Mouse (Mus musculus) embryonic stem cell, embryonic (primary cell): ENCODE data around the gene Gm49661.

Experiments used
- CTCF ChIA-PET, 4 experiments: fragments of 300-600 bp in 2 of 4; fragments of 350-600 bp in 2 of 4; sonication (Branson Sonifier 250); formaldehyde crosslinking; loops; one replicate each; lab custom pipeline; 2022; ENCODE audit warnings: inconsistent platforms in 2 of 4; lab: Charles Lee
- POLR2A ChIA-PET, 4 experiments: fragments of 300-600 bp in 2 of 4; fragments of 350-600 bp in 2 of 4; sonication (Branson Sonifier 250); formaldehyde crosslinking; loops; one replicate each; lab custom pipeline; 2022; ENCODE audit warnings: antibody characterized with exemption in 4 of 4, inconsistent platforms in 1 of 4; lab: Charles Lee

The Gm49661 gene

DNA sequence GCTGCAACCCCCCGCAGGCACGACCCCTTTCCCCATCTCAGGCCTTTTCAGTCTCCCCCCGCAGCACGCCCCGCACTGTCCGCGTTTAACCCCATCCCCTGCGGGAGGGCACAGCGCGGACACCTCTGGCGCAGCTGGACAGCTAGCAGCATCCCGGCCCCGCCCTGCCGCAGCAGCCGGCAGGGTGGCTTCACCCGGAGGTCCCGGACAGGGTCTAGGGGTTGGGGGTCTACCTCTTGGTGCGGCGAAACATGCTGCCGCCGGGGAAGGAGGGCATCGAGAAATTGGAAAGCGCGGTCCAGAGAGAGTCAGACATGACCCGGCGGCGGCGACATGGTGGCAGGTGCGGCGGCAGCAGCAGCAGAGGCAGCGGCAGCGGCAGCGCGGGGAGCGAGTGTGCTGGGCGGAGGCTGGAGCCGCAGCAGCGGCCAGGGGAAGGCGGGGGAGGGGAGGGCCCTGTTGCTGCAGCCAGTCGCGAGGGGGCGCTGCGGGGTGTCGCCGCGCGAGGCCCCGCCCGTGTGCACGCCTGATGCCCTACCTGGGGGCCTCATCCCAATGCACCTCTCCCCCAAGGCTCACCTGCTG lies 32.2 kb downstream of the Gm49661 start, which contains the start of gene Mast1:
TSS of gene Mast1 (minus strand) at position 398 of the 585 bp plus-strand sequence.
- ChIA-PET POLR2A (interaction anchor here (0.6 to 4.5 kb wide), 20 partner anchors 9 to 688 kb away, joined by 3 to 19 read pairs (median 5); partner anchors contain the start of genes Calr (in 2 of the 4), Dhps (in 1 of the 4), Dnase2a (in 1 of the 4) and Klf1 (in 1 of the 4)), CTCF (interaction anchor here in 3 of 4 experiments (0.6 to 2.3 kb wide), 18 partner anchors 8 to 276 kb away, joined by 3 to 13 read pairs (median 4); partner anchors contain the start of gene Dnase2a (in 1 of the 3))

DNA sequence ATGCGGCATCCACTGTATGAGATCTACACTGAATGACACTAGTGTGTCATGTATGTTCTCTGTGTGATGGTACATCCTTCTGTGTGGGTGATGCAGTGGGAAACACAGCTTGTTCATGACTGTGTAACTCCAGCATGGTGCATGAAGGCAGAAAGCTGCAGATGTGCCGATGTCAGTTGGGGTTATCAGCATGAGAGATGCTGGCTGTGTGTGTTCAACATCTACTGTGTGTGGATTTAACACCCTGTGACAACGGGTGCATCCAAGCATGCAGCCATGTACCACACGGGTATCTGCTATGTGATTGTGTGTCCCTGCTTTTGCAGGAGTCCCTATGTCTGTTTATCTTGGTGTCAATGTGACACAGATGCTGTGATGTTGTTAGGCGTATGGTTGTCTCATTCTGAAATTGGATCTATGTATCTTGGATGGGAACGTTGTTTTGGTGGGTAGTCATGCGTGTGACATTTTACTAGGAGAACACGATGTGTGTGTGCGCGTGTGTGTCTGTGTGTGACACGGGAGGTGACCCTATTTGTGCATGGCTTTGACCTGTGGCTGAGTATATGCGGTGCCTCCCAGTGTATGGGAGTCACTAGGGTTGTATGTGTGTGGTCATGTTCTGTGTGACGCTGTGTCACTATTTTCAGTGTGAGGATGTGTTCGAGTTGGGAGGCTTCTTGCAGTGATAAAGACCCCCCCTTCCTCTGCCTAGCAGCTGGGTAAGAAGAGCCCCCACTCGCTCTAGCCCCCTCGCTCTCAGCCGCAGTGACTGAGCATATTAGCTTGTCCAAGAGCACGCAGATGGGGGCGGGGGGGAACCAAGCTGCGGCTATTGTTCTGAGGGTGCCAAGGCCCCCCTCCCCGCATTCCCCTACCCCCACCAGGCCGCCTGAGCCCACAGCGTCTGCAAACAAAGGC lies 32.9 kb downstream of the Gm49661 start:
- ChIA-PET CTCF (interaction anchor here (0.7 to 2.3 kb wide), 12 partner anchors 8 to 206 kb away, joined by 3 to 11 read pairs (median 3); partner anchors contain the start of gene Dnase2a (in 1 of the 4)), POLR2A (interaction anchor here (0.5 to 4.5 kb wide), 24 partner anchors 8 to 687 kb away, joined by 3 to 25 read pairs (median 4); partner anchors contain the start of genes Calr (in 1 of the 4) and Tnpo2 (in 1 of the 4))

DNA sequence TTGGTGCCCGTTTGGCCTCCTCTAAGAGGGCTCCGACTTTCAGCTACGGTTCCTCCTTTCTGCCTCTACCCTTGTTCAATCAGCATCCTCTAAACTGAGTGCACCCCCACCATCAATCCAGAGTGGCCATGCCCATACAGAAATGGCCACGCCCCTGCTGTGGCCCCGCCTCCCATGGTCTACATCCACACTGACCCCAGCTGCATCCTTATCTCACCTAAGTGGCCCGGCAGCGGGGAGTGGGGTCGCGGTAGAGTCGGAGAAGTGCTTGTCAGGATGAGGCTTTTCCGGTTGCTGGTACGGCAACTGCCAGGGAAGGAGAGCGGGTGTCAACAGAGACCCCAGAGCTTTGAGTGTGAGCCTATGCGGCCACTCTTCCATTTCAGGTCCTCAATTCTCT lies 33.7 kb downstream of the Gm49661 start:
- POLR2A ChIA-PET: interaction anchor here in 3 of 4 experiments (0.6 to 4.5 kb wide), 28 partner anchors 9 to 226 kb away, joined by 3 to 25 read pairs (median 4); partner anchors contain the start of genes Calr (in 1 of the 3), Dnase2a (in 1 of the 3), Tnpo2 (in 1 of the 3) and Trir (in 1 of the 3)
- CTCF ChIA-PET: interaction anchor here in 3 of 4 experiments (0.6 to 1.6 kb wide), 9 partner anchors 9 to 389 kb away, joined by 3 to 11 read pairs (median 4); no protein-coding TSS in a partner anchor

- POLR2A ChIA-PET: interaction anchor here in 3 of 4 experiments (0.5 to 4.5 kb wide), 29 partner anchors 10 to 226 kb away, joined by 3 to 25 read pairs (median 4); partner anchors contain the start of genes Calr (in 1 of the 3), Dhps (in 1 of the 3), Dnase2a (in 1 of the 3) and Tnpo2 (in 1 of the 3)
- CTCF ChIA-PET: interaction anchor here in 3 of 4 experiments (0.7 to 1.6 kb wide), 10 partner anchors 10 to 62 kb away, joined by 3 to 7 read pairs (median 3); no protein-coding TSS in a partner anchor
These were observed 34.4 kb downstream of the Gm49661 start for GRCm38 (mm10) chr8:84934860-84935259.

DNA sequence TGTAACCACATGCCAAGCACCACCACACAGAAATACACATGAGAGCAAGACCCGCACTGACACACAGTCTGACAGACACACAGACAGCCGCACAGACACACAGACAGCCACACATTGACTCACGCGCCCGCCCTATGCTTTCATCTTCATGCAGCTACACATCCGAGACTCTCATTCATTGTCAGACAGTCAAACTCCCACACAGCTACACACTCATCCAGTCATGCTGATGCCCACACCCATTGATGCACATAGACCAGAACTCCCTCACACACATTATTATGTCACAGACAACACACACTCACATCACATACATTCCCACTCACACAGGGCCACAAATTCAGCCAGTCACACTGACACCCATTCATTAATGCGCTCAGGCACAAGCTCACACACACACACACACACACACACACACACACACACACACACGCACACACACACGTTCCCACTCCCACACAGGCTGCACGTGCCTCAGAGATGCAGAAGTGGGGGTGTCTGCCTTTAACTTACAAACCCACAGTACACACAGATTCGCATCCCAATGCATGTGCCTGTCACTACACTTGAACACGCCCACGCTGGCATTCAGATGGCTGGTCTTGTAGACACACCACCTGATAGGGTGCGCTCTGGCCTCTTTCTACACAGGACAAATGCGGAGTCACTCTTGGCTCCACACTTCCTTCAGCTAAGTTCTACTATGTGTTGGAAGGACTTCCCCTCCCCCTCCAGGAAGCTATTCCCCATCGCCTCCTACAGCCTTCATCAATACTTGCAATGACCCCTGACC lies 35.3 kb downstream of the Gm49661 start:
- ChIA-PET POLR2A (interaction anchor here in 2 of 4 experiments (0.6 to 4.0 kb wide), 16 partner anchors 9 to 138 kb away, joined by 3 to 25 read pairs (median 4); partner anchors contain the start of genes Calr (in 1 of the 2), Dhps (in 1 of the 2) and Trir (in 1 of the 2)), CTCF (interaction anchor here in 2 of 4 experiments (0.6 to 1.6 kb wide), 5 partner anchors 18 to 796 kb away, joined by 3 to 6 read pairs (median 3); no protein-coding TSS in a partner anchor)

DNA sequence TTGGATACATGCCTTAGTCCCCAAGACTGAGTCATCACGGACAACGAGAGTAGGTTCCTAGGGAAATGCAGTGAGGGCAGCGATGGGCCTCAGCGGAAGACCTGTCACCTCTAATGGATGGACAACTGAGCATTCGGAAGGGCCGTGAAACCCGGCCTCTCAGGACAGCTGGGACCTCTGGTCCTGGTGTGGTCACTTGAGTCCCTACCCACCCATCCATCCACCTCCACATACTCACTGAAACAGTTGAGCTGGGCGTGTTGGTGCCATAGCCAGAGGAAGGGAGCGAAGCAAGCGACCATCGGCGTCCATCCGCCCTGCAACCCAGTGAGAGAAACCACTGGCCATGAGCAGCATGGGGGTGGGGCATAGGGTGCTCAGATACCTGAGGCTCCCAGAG lies 38.7 kb downstream of the Gm49661 start:
- CTCF ChIA-PET: interaction anchor here in 2 of 4 experiments (0.8 to 1.1 kb wide), 2 partner anchors 15 to 17 kb away, joined by 3 read pairs; no protein-coding TSS in a partner anchor
- POLR2A ChIA-PET: interaction anchor here in 2 of 4 experiments (0.9 to 5.2 kb wide), 8 partner anchors 8 to 141 kb away, joined by 3 to 78 read pairs (median 3); partner anchors contain the start of gene Dhps (in 1 of the 2)

DNA sequence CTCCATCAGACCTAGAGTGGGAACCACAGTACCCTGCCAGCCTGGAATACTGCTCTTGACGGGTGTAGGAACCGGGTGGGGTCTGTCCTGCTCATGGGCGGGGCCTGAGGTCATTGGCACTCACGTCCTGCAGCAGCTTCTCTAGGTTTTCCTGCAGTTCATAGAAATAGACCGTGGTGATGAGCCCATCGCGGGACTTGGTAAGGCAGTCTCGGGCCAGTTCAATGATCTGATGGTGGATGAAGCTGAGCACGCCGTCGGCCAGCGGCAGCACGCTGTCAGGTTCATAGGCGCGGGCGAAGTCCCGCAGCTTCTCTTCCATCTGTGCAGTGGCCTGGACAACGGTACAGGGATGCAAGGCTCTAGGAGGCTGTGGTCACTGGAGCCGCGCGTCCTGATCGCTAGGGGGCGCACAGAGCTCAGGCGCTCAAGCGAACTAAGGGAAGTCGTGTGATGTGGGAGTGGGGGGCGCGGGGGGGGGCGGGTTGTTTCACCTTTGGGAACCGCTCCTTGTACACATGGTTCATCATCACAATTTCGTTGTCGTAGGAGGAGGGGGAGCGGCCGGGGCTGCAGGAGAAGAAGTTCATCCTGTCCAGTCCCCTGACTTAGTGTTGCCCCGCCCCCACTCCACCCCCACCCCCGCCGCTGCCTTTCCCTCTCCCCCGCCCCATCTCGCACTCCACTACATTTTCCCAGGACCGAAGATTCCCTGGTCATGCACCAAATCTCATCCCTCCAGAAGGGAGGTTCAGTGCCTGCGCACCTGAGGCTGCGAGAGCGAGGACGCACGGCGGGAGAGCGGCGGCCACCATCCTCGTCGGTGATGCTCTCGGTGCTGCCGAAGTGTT lies 40.6 kb downstream of the Gm49661 start:
- CTCF ChIA-PET: interaction anchor here (0.6 to 2.8 kb wide), 84 partner anchors 8 to 1802 kb away, joined by 3 to 33 read pairs (median 4); partner anchors contain the start of genes Dnase2a (in 2 of the 4), Gcdh (in 2 of the 4), Mast1 (in 2 of the 4) and Junb (in 1 of the 4)
- POLR2A ChIA-PET: interaction anchor here (0.5 to 5.2 kb wide), 46 partner anchors 8 to 1322 kb away, joined by 3 to 78 read pairs (median 4); partner anchors contain the start of genes Mast1 (in 2 of the 4), Calr (in 1 of the 4), Dhps (in 1 of the 4) and Dnase2a (in 1 of the 4)

DNA sequence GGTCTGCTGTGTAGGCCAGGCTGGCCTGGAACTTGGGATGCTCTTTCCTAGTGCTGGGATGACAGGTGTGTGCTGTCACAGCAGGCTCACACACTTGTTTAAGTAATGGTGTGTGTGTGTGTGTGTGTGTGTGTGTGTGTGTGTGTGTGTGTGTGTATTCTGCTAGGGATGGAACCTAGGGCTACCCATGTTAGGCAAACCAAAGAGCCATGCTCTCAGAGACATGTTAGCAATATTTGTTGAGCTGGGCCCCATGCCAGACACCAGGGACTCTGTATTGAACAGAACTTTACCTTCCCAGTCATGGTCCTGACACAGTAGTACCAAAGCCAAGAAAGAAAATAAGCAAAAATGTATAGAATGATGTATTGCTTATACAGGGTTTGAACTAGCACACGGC lies 41.7 kb downstream of the Gm49661 start:
- ChIA-PET POLR2A (interaction anchor here in 3 of 4 experiments (0.6 to 5.2 kb wide), 17 partner anchors 9 to 268 kb away, joined by 3 to 78 read pairs (median 4); partner anchors contain the start of genes Calr (in 1 of the 3), Fbxw9 (in 1 of the 3), Gcdh (in 1 of the 3) and Mast1 (in 1 of the 3)), CTCF (interaction anchor here in 3 of 4 experiments (0.6 to 2.8 kb wide), 10 partner anchors 11 to 80 kb away, joined by 3 to 33 read pairs (median 6); partner anchors contain the start of gene Mast1 (in 1 of the 3))

DNA sequence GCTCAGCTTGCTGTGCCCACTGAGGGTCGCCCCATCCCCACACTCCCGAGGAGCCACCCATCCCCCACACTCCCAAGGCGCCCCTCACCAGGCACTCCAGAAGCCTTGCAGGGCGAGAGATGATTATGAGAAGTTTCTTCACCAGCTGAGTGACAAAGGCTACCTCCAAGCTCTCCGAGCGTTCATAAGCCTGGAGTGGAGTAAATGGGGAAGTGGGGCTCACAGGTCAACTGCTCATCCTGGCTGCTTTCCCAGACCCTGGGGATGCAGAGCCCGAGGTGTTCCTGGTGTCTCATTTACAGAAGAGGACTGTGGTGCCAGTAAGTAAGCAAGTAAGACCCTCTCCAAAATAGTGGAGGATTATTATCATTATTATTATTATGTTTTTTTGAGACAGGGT lies 43.7 kb downstream of the Gm49661 start:
- ChIA-PET CTCF (interaction anchor here (0.6 to 1.4 kb wide), 8 partner anchors 11 to 82 kb away, joined by 3 to 5 read pairs (median 3); partner anchors contain the start of gene Mast1 (in 1 of the 4)), POLR2A (interaction anchor here (0.9 to 3.9 kb wide), 22 partner anchors 9 to 270 kb away, joined by 3 to 41 read pairs (median 5); partner anchors contain the start of genes Dnase2a (in 1 of the 4), Gcdh (in 1 of the 4) and Mast1 (in 1 of the 4))

DNA sequence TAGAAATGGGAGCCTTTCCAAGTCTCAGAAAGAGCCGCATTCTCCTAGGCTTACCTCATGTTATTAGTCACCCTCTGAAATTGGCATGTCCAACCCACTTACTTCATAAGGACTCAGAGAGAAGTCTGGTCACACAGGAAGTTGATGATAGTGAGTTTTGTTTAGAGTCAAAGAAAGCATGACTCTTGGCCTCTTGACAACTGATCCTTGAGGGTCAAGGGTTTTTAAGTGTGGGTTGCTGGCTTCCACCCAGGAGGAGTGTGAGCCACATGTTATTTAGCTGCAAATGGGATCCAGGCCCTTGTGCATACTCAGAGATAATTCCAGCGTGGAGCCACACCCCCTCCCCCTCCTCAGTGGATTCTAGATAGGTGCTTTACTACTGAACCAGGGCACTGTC lies 47.6 kb downstream of the Gm49661 start:
- POLR2A ChIA-PET: interaction anchor here in 2 of 4 experiments (0.7 to 3.9 kb wide), 11 partner anchors 9 to 155 kb away, joined by 3 to 19 read pairs (median 4); partner anchors contain the start of genes Calr (in 1 of the 2), Dnase2a (in 1 of the 2), Gcdh (in 1 of the 2) and Hook2 (in 1 of the 2)
- CTCF ChIA-PET: no interaction called here

GRCm38 (mm10) chr8:84918646-84919045 lies 50.6 kb downstream of the Gm49661 start:
- ChIA-PET POLR2A (interaction anchor here (0.7 to 7.6 kb wide), 12 partner anchors 10 to 61 kb away, joined by 3 to 78 read pairs (median 6); partner anchors contain the start of genes Dnase2a (in 2 of the 4) and Farsa (in 1 of the 4)), CTCF (interaction anchor here in 2 of 4 experiments (0.6 to 1.0 kb wide), 3 partner anchors 158 to 1212 kb away, joined by 3 read pairs; no protein-coding TSS in a partner anchor)

- ChIA-PET POLR2A (interaction anchor here in 3 of 4 experiments (0.5 to 7.6 kb wide), 12 partner anchors 11 to 944 kb away, joined by 3 to 200 read pairs (median 30); partner anchors contain the start of genes Klf1 (in 2 of the 3), Calr (in 1 of the 3), Dnase2a (in 1 of the 3) and Farsa (in 1 of the 3)), CTCF (no interaction called here)
These were observed 51.5 kb downstream of the Gm49661 start for GRCm38 (mm10) chr8:84917781-84918180.
